Mouse (Mus musculus) stomach, embryonic 15.5 days (tissue): ENCODE results near the gene Chd9. TPM values are rescaled to one million over a fixed set of nuclear protein-coding genes. Genes with fewer than 3 reads are reported as not detected.

ENCODE experiments used
- ATAC-seq: fragments of 200-750 bp; cut with Nextera tagmentation; 2 replicates; pipeline ENCODE4 v1.8.0; 2017; ENCODE audit warnings: low read depth, moderate number of reproducible peaks, moderate TSS enrichment; ENCODE audit not compliant: insufficient read depth, low FRiP score
- H3K27ac ChIP-seq: fragments of 300-500 bp; sonication (generic); 2 replicates; pipeline ENCODE4 v1.5.1; 2015; ENCODE audit warnings: mild to moderate bottlenecking, inconsistent platforms
- H3K27me3 ChIP-seq: fragments of 300-500 bp; sonication (generic); replicated peaks from 2 replicates; pipeline ENCODE4 v1.6.1; 2015; ENCODE audit warnings: inconsistent platforms
- H3K36me3 ChIP-seq: fragments of 300-500 bp; sonication (generic); 2 replicates; pipeline ENCODE4 v1.6.1; 2015; ENCODE audit warnings: inconsistent platforms
- H3K4me1 ChIP-seq: fragments of 300-500 bp; sonication (generic); 2 replicates; pipeline ENCODE4 v1.6.1; 2015; ENCODE audit warnings: inconsistent platforms
- H3K4me2 ChIP-seq: fragments of 300-500 bp; sonication (generic); 2 replicates; pipeline ENCODE4 v1.6.1; 2015; ENCODE audit warnings: mild to moderate bottlenecking, inconsistent platforms
- H3K4me3 ChIP-seq: fragments of 300-500 bp; sonication (generic); replicated peaks from 2 replicates; pipeline ENCODE4 v1.5.1; 2015; ENCODE audit warnings: inconsistent platforms
- H3K9ac ChIP-seq: fragments of 300-500 bp; sonication (generic); 2 replicates; pipeline ENCODE4 v1.6.1; 2015; ENCODE audit warnings: inconsistent platforms
- H3K9me3 ChIP-seq: fragments of 300-500 bp; sonication (generic); 2 replicates; pipeline ENCODE4 v1.6.1; 2016; ENCODE audit warnings: inconsistent platforms
- WGBS: fragments of 180-500 bp; shearing (Covaris S2); methylation state at CpG from one replicate; pipeline ENCODE4 v1.1.7; 2015; 5-methylcytosine and 5-hydroxymethylcytosine counted together
- polyA plus RNA-seq: library from polyadenylated mRNA; unstranded; fragments of >200 nt; fragmentation: Nextera tagmentation; extraction: Ambion mirVana; gene quantifications from 2 replicates; pipeline ENCODE4 v1.2.1, GENCODE M21; 2015

Chd9 gene
- polyA plus RNA-seq = 185 and 189 TPM in 2 replicates

DNA sequence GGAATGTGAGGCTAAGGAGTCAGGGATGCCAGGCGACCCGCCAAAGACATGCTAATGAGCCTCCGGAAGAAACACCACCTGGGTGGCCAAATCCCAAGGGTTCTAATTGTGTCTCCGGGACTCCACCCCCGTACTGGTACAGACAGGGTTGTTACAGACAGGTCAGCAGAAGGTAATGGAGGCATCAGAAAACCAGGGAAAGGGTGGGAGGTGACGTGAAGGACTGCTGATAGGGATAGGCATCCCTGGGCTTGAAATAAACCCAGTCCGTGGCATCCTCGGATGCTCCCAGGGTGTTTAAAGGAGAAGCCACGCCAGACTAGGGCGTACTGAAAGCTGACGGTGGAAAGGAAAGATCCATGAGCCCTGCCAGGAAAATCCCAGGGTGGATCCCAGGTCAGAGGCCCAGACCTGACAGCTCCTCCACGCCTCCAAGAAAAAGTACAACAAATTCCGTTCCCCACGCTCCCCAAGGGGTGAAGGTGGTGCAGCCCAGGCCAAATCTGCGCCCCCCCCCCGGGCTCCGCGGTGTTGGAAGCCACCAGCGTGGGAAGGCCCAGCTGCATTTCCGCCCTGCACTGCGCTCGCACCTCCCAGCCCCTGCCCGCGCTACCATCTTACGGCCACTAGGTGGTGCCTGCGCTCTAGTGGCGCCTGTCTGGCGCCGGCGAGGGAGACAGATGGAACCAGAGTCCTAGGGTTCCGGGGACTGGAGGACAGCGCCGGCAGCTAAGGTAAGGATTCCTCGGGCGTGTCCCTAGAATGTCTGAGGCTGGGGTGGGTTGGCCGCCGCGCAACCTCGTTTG, at the start of gene Chd9:
Gene Chd9, plus strand, starts transcription at position 172 of the 806 bp plus-strand sequence.
- 3% methylated on average over 39 of the region's 39 CpGs for WGBS
- Histone ChIP-seq H3K27ac (peak within 1 kb of the TSS; percentile 65), H3K27me3 (no peaks in the 10 kb centered on the region), H3K9ac (peak within 1 kb of the TSS; percentile 2), H3K9me3 (no peaks in the 10 kb centered on the region), H3K4me2 (peak within 1 kb of the TSS; percentile 81), H3K4me1 (peaks cover 9% of the 10 kb centered on the region; the same call in 1 of the 2 replicates), H3K36me3 (no peaks in the 10 kb centered on the region), H3K4me3 (peak within 1 kb of the TSS; percentile 57)
- peak; percentile 89 for ATAC-seq

DNA sequence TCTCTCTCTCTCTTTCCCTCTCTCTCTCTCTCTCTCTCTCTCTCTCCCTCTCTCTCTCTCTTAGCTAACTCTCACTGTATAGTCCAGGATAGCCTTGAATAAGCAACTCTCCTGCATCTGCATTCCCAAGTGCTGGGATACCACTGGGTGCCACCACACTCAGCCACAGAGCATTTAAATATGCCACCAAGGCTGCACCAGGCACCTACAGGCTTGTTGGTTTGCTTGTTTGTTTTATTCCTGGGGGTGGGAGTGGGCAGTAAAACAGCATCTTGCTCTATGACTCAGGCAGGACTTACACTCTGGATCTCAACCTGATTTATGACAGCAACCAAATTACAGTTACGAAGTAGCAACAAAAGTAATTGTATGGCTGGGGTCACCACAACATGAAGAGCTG, 36.5 kb upstream of the Chd9 start:
- H3K9me3 ChIP-seq = no peaks in the 10 kb centered on the region
- no peak for ATAC-seq
- 77% methylated on average over 1 of the region's 1 CpGs for WGBS
- no peaks in the 10 kb centered on the region for H3K36me3 ChIP-seq
- no peak overlapping the region for H3K4me2 ChIP-seq
- H3K9ac ChIP-seq = no peak overlapping the region
- H3K4me1 ChIP-seq = no peaks in the 10 kb centered on the region; the same call in 1 of the 2 replicates
- no peak overlapping the region for H3K27ac ChIP-seq
- no peaks in the 10 kb centered on the region for H3K27me3 ChIP-seq
- H3K4me3 ChIP-seq = no peak overlapping the region

DNA sequence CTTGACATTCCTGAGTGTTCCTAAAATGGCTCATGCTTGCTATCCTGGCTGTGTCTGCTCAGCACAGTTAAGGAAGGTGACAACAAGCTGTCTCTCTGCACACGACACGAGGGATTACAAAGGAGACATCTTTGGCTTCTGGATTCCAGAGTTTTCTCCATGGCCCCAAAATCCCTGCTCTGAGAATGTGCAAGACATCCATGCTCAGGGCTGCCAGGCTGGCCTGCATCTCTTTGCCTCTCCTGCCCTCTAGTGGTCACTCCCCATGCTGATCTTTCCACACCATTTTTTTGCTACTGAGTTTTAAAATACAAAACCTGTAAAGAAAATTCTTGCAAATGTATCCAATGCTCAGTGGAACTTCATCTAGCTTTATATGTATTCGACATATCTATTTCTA, 34.4 kb upstream of the Chd9 start:
- Histone ChIP-seq H3K9me3 (no peaks in the 10 kb centered on the region), H3K4me3 (no peak overlapping the region), H3K36me3 (no peaks in the 10 kb centered on the region), H3K27ac (no peak overlapping the region), H3K4me2 (no peak overlapping the region), H3K27me3 (no peaks in the 10 kb centered on the region), H3K9ac (no peak overlapping the region), H3K4me1 (no peaks in the 10 kb centered on the region; the same call in 1 of the 2 replicates)
- ATAC-seq = no peak
- 1% methylated on average over 3 of the region's 3 CpGs for WGBS

DNA sequence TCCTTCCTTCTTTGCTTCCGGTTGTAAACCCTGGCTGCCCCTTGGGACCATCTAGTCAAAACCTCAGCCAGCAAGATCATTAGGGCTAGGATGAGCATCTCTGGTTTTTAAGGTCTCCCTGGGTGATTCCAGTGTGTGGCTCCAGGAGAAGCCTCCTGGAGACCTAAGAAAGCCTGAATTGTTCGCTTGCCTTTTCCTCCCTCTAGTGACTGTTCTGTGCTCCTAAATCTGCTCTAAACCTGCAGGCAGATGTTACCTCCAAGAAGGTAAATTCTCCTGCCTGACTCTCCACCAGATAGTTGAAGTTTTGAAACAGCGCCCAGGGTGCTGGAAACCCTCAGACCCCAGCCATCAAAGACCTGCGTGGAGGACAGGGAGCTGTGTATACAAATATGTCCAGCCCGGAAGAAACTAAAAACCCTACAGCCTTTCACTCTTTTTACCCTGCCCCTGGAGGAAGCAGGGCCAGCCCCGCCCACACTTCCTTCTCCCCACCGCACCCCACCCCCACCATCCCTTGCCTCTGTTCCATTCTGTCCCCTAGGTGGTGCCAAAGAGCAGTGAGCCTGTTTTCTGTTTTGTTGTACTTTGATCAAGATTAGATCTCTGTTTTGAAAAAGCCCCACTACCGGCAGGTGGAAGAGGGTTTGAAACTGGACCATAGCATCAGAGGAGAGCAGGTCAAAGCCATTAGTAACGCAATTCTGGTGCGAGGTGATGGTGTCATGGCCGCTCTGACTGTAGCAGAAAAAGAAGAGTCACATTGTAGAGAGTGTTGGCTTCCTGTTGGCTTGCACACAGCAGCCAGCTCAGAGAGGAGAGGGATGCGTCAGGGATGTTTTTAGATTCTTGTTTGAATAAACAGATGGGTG, 32.9 kb upstream of the Chd9 start:
- Histone ChIP-seq H3K27ac (peak overlapping the region; percentile 18; the same call in 1 of the 2 replicates), H3K27me3 (no peaks in the 10 kb centered on the region), H3K9ac (no peak overlapping the region), H3K4me3 (peak overlapping the region; percentile 30), H3K4me2 (peak overlapping the region; percentile 47), H3K36me3 (no peaks in the 10 kb centered on the region), H3K9me3 (no peaks in the 10 kb centered on the region), H3K4me1 (no peaks in the 10 kb centered on the region; the same call in 1 of the 2 replicates)
- ATAC-seq = peak; percentile 58
- 12% methylated on average over 12 of the region's 12 CpGs for WGBS

DNA sequence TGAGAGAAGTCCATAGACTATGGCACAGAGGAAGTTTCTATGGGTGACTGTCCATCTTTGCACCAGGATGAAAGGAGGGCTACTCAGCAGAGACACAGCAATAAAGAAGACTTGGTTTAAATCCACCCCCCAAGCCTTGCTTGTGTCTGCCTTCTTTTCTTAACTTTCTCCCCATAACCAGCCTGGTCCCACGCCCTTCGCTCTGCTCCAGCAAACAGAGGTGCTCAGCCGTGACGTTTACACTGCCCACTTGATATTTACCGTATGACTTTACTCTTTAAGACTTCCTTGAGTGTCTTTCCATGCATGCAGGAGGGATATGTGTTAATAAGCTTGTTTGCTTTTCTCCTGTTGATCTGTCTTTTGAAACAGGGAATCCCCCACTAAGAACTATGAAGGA, 28.7 kb upstream of the Chd9 start:
- WGBS = 78% methylated on average over 5 of the region's 5 CpGs
- H3K36me3 ChIP-seq = no peaks in the 10 kb centered on the region
- no peak overlapping the region for H3K27ac ChIP-seq
- H3K9me3 ChIP-seq = no peaks in the 10 kb centered on the region
- H3K4me1 ChIP-seq = no peaks in the 10 kb centered on the region; the same call in 1 of the 2 replicates
- H3K27me3 ChIP-seq = no peaks in the 10 kb centered on the region
- H3K4me3 ChIP-seq = no peak overlapping the region
- H3K4me2 ChIP-seq = no peak overlapping the region
- no peak for ATAC-seq
- H3K9ac ChIP-seq = no peak overlapping the region

DNA sequence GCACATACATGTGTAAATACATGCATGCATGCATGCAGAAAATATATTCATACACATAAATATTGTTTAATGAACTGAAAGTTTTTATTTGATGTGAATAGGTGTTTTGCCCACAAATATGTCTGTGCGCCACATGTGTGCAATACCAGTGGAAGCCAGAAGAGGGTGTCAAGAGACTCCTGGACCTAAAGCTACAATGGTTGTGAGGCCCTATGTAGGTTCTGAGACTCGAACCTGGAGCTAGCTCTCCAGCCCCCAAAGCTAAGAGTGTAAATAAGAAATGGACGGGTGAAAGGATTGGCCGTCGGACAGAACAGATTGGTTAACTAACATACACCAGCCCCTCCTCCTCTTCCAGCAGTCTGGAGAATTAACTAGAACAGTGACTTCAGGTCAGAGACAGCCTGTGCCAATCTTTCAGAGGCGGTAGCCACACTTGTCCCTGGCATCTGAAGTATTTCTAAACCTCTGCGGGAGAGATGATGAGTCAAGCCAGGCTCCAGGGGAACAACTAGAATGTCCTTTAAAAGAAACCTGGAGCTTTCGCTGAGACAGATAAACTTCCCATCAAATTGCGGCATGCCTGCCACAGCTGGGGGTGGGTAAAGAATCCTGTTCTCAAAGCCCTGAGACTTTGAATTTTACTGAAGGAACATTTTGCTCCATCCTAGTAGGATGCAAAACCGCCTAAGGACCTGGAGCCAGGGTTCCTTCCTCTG, 14.4 kb upstream of the Chd9 start:
- H3K27me3 ChIP-seq = no peaks in the 10 kb centered on the region
- 87% methylated on average over 10 of the region's 10 CpGs for WGBS
- no peak overlapping the region for H3K27ac ChIP-seq
- ATAC-seq = no peak
- H3K4me2 ChIP-seq = no peak overlapping the region
- no peaks in the 10 kb centered on the region for H3K4me1 ChIP-seq
- H3K9ac ChIP-seq = no peak overlapping the region
- H3K36me3 ChIP-seq = no peaks in the 10 kb centered on the region
- H3K4me3 ChIP-seq = no peak overlapping the region
- H3K9me3 ChIP-seq = no peaks in the 10 kb centered on the region

DNA sequence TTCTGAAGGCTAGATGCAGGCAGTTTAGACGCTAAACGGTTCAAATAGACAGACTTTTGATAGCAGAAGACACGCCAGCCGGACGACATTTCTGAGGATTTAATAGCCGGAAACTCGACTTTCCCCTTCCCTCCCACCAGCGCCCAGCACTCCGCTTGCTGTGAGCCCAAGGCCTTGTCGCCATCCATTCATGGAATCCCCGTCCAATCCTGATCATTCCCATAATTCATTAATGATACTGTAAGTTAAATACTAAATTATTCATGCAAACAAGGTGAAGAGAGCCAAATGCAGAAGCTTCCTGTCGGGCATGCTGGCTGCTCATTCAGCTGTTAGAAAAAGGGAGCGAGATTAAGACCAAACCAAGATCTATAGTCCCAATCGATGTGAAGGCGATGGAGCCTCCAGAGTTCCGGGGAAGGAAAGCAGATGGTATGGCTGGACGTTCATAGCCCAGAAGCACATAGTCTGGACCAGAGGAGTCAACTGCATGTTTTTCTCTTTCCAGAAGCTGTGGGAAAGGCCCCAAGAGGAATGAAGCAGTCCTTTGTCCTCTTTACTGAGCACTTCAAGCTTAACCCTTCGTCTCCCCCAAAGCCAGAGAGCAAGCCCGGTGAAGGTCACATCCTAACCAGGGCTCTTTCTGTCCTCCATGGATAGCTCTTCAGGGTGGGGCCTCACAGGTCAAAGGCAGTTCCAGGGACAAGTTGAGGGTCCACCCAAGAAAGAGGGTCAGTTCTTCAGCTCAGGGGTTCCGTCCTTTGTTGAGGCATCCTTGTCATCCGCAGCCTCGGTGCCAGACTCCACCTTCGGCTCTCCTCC, 11.9 kb upstream of the Chd9 start:
- ATAC-seq = no peak
- 75% methylated on average over 23 of the region's 23 CpGs for WGBS
- Histone ChIP-seq H3K4me1 (no peaks in the 10 kb centered on the region), H3K4me2 (no peak overlapping the region), H3K27ac (no peak overlapping the region), H3K9me3 (no peaks in the 10 kb centered on the region), H3K27me3 (no peaks in the 10 kb centered on the region), H3K4me3 (no peak overlapping the region), H3K36me3 (no peaks in the 10 kb centered on the region), H3K9ac (no peak overlapping the region)

DNA sequence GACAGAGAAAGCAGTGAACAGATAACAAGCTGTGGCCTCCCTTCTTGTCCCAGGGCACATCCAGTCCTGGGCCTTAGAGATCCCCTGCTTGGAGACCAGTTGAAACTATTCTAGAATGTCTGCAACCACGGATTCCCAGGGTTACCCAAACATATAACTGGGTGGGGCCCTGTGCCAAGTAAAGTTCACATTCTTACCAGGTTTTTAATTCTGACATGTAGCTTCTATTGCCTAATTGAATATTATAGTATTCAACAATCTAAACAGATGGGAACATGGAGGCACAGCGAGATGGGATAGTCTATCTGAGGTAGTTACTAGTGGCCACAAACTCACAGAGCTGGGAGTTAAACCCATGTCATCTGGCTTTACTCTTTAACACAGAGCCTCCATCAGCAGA, 10.9 kb upstream of the Chd9 start, which contains the start of gene Gm19935:
Gene Gm19935, minus strand, starts transcription at position 101 of the 400 bp plus-strand sequence.
- ATAC-seq = no peak
- Histone ChIP-seq H3K9me3 (no peaks in the 10 kb centered on the region), H3K27me3 (no peaks in the 10 kb centered on the region), H3K9ac (no peak within 1 kb of the TSS), H3K4me1 (no peaks in the 10 kb centered on the region), H3K27ac (no peak within 1 kb of the TSS), H3K36me3 (no peaks in the 10 kb centered on the region), H3K4me3 (no peak within 1 kb of the TSS), H3K4me2 (no peak within 1 kb of the TSS)
- 73% methylated on average over 2 of the region's 2 CpGs for WGBS

DNA sequence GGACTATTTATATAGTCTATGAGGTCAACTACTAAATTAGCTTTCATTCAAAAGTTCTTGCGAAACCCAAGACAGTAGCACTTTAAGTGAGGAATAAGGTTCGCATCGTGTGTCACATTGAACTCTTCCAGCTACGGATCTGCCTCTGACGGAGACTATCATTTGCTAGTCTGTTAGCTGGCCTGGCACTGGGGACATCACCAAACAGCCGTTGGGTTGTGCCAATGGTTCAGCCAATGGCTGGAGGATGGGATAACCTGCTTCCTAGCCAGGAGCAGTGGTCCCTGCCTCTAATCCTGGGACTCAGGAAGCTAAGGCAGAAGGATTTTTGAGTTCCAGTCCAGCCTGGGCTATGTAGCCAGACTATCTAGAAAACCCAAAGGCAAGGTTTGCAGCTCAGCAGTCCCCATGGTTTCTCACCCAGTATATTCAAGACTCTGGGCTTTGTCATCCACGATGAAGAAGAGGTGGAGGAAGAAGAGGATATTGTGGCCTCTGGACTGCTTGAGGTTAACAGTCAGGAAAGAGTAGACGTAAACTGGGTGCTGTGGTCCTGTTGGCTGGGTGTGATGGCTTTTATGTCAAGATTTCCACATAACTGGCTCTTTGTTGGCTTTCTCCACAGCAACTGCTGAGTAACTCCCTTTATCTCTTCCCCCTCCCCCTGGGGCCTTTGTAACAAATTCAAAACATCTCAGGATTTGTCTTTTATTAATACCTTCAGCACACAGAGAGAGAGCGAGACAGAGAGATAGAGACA, 8.4 kb upstream of the Chd9 start:
- H3K36me3 ChIP-seq = no peaks in the 10 kb centered on the region
- H3K4me1 ChIP-seq = no peaks in the 10 kb centered on the region
- H3K27me3 ChIP-seq = no peaks in the 10 kb centered on the region
- H3K4me3 ChIP-seq = no peak overlapping the region
- no peak overlapping the region for H3K4me2 ChIP-seq
- no peak overlapping the region for H3K27ac ChIP-seq
- no peak for ATAC-seq
- WGBS = 87% methylated on average over 9 of the region's 9 CpGs
- H3K9me3 ChIP-seq = no peaks in the 10 kb centered on the region
- no peak overlapping the region for H3K9ac ChIP-seq

DNA sequence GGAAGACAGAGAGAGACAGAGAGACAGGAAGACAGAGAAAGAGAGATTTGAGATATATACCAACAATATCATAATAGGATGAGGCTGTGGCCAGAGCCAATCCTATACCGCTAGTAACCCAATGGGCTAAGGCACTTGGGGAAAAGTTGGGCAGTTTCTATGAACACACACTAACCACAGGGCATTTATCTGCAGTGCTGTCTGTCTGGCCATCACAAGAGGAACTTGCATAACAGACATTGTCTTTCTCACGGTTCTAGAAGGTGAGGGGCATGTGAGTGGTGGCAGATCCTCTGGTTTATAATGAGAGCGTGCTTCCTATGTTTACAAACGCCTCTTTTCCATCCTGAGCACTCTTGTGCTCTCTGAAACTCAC, 7.8 kb upstream of the Chd9 start:
- no peaks in the 10 kb centered on the region for H3K27me3 ChIP-seq
- no peaks in the 10 kb centered on the region for H3K9me3 ChIP-seq
- no peaks in the 10 kb centered on the region for H3K36me3 ChIP-seq
- no peak overlapping the region for H3K9ac ChIP-seq
- ATAC-seq = no peak
- H3K4me1 ChIP-seq = no peaks in the 10 kb centered on the region
- WGBS = 80% methylated on average over 4 of the region's 4 CpGs
- no peak overlapping the region for H3K4me2 ChIP-seq
- H3K4me3 ChIP-seq = no peak overlapping the region
- no peak overlapping the region for H3K27ac ChIP-seq
